Mouse (Mus musculus) hindbrain, embryonic 12.5 days (tissue): ENCODE measurements around the gene Sox5. TPM values are rescaled to one million over a fixed set of nuclear protein-coding genes. Genes with fewer than 3 reads are reported as not detected.

Source experiments
- ATAC-seq: fragments of 200-750 bp; cut with Nextera tagmentation; 2 replicates; pipeline ENCODE4 v1.8.0; 2017; ENCODE audit warnings: moderate TSS enrichment; ENCODE audit not compliant: low FRiP score
- H3K27ac ChIP-seq: fragments of 300-500 bp; sonication (generic); 2 replicates; pipeline ENCODE4 v1.5.1; 2016; ENCODE audit warnings: mild to moderate bottlenecking
- H3K27me3 ChIP-seq: fragments of 300-500 bp; sonication (generic); 2 replicates; pipeline ENCODE4 v1.6.1; 2016; ENCODE audit warnings: mild to moderate bottlenecking
- H3K36me3 ChIP-seq: fragments of 300-500 bp; sonication (generic); 2 replicates; pipeline ENCODE4 v1.6.1; 2016; ENCODE audit warnings: mild to moderate bottlenecking
- H3K4me1 ChIP-seq: fragments of 300-500 bp; sonication (generic); 2 replicates; pipeline ENCODE4 v1.6.1; 2016
- H3K4me2 ChIP-seq: fragments of 300-500 bp; sonication (generic); replicated peaks from 2 replicates; pipeline ENCODE4 v1.6.1; 2016; ENCODE audit warnings: mild to moderate bottlenecking
- H3K4me3 ChIP-seq: fragments of 300-500 bp; sonication (generic); 2 replicates; pipeline ENCODE4 v1.5.1; 2016; ENCODE audit warnings: mild to moderate bottlenecking
- H3K9ac ChIP-seq: fragments of 300-500 bp; sonication (generic); 2 replicates; pipeline ENCODE4 v1.6.1; 2016; ENCODE audit warnings: mild to moderate bottlenecking, moderate library complexity
- H3K9me3 ChIP-seq: fragments of 300-500 bp; sonication (generic); replicated peaks from 2 replicates; pipeline ENCODE4 v1.6.1; 2016; ENCODE audit warnings: mild to moderate bottlenecking
- WGBS: fragments of 180-500 bp; shearing (Covaris S2); methylation state at CpG from one replicate; pipeline ENCODE4 v1.1.7; 2016; 5-methylcytosine and 5-hydroxymethylcytosine counted together
- polyA plus RNA-seq: library from polyadenylated mRNA; unstranded; fragments of >200 nt; fragmentation: Nextera tagmentation; extraction: Ambion mirVana; gene quantifications from 2 replicates; pipeline ENCODE4 v1.2.1, GENCODE M21; 2016

Sox5 gene
- polyA plus RNA-seq, 1 experiment from 2014 or later = 49.1 TPM

GRCm38 (mm10) chr6:143835331-143835730 is 946.4 kb downstream of the Sox5 start:
- WGBS = 80% methylated on average over 7 of the region's 7 CpGs
- Histone ChIP-seq H3K27me3 (no peaks in the 10 kb centered on the region), H3K27ac (no peak overlapping the region), H3K4me1 (0 out of 2 replicates have a peak, but pooled peaks cover 2% of the 10 kb centered on the region), H3K4me3 (no peak overlapping the region), H3K36me3 (peaks cover 25% of the 10 kb centered on the region), H3K4me2 (no peak overlapping the region), H3K9me3 (no peaks in the 10 kb centered on the region), H3K9ac (no peak overlapping the region)
- ATAC-seq = no peak

- Histone ChIP-seq H3K9ac (no peak overlapping the region), H3K9me3 (no peaks in the 10 kb centered on the region), H3K4me2 (no peak overlapping the region), H3K27me3 (no peaks in the 10 kb centered on the region), H3K4me3 (no peak overlapping the region), H3K36me3 (peaks cover 25% of the 10 kb centered on the region), H3K4me1 (0 out of 2 replicates have a peak, but pooled peaks cover 2% of the 10 kb centered on the region), H3K27ac (no peak overlapping the region)
- ATAC-seq = no peak
- WGBS = 92% methylated on average over 3 of the region's 3 CpGs
Observed at GRCm38 (mm10) chr6:143833986-143834385, 947.8 kb downstream of the Sox5 start.

GRCm38 (mm10) chr6:143833182-143833558 is 948.6 kb downstream of the Sox5 start:
- no peak for ATAC-seq
- peaks cover 25% of the 10 kb centered on the region for H3K36me3 ChIP-seq
- WGBS = 97% methylated on average over 23 of the region's 23 CpGs

GRCm38 (mm10) chr6:143832483-143833181 is 949.1 kb downstream of the Sox5 start:
- 88% methylated on average over 12 of the region's 12 CpGs for WGBS
- Histone ChIP-seq H3K36me3 (peaks cover 25% of the 10 kb centered on the region), H3K27ac (no peak overlapping the region), H3K4me3 (no peak overlapping the region), H3K27me3 (no peaks in the 10 kb centered on the region), H3K4me1 (0 out of 2 replicates have a peak, but pooled peaks cover 2% of the 10 kb centered on the region), H3K9ac (no peak overlapping the region), H3K9me3 (no peaks in the 10 kb centered on the region), H3K4me2 (no peak overlapping the region)
- no peak for ATAC-seq

More at GRCm38 (mm10) chr6:143833182-143833558, 948.6 kb downstream of the Sox5 start:
- no peak overlapping the region for H3K4me3 ChIP-seq
- H3K4me2 ChIP-seq = no peak overlapping the region
- H3K9ac ChIP-seq = no peak overlapping the region
- H3K27me3 ChIP-seq = no peaks in the 10 kb centered on the region
- H3K9me3 ChIP-seq = no peaks in the 10 kb centered on the region
- no peak overlapping the region for H3K27ac ChIP-seq
- 0 out of 2 replicates have a peak, but pooled peaks cover 2% of the 10 kb centered on the region for H3K4me1 ChIP-seq

GRCm38 (mm10) chr6:143831246-143831645 is 950.5 kb downstream of the Sox5 start:
- 73% methylated on average over 4 of the region's 4 CpGs for WGBS
- Histone ChIP-seq H3K27me3 (no peaks in the 10 kb centered on the region), H3K9me3 (no peaks in the 10 kb centered on the region), H3K4me3 (no peak overlapping the region), H3K27ac (no peak overlapping the region), H3K9ac (no peak overlapping the region), H3K4me1 (0 out of 2 replicates have a peak, but pooled peaks cover 2% of the 10 kb centered on the region), H3K4me2 (no peak overlapping the region), H3K36me3 (peaks cover 25% of the 10 kb centered on the region)
- no peak for ATAC-seq

GRCm38 (mm10) chr6:143830131-143830530 is 951.6 kb downstream of the Sox5 start:
- 0 out of 2 replicates have a peak, but pooled peaks cover 2% of the 10 kb centered on the region for H3K4me1 ChIP-seq
- 74% methylated on average over 2 of the region's 2 CpGs for WGBS
- H3K9me3 ChIP-seq = no peaks in the 10 kb centered on the region
- H3K4me3 ChIP-seq = no peak overlapping the region
- peaks cover 23% of the 10 kb centered on the region for H3K36me3 ChIP-seq
- ATAC-seq = no peak
- no peak overlapping the region for H3K9ac ChIP-seq
- H3K4me2 ChIP-seq = no peak overlapping the region
- H3K27ac ChIP-seq = no peak overlapping the region
- H3K27me3 ChIP-seq = no peaks in the 10 kb centered on the region

- H3K4me1 ChIP-seq = 0 out of 2 replicates have a peak, but pooled peaks cover 2% of the 10 kb centered on the region
- H3K27me3 ChIP-seq = no peaks in the 10 kb centered on the region
- no peak overlapping the region for H3K9ac ChIP-seq
- H3K9me3 ChIP-seq = no peaks in the 10 kb centered on the region
- 90% methylated on average over 5 of the region's 5 CpGs for WGBS
- no peak for ATAC-seq
- H3K36me3 ChIP-seq = no peaks in the 10 kb centered on the region
- no peak overlapping the region for H3K27ac ChIP-seq
- H3K4me3 ChIP-seq = no peak overlapping the region
- no peak overlapping the region for H3K4me2 ChIP-seq
Observed at GRCm38 (mm10) chr6:143826786-143827185, 955.0 kb downstream of the Sox5 start.

GRCm38 (mm10) chr6:143825966-143826365 is 955.8 kb downstream of the Sox5 start:
- no peaks in the 10 kb centered on the region for H3K27me3 ChIP-seq
- H3K4me3 ChIP-seq = no peak overlapping the region
- no peaks in the 10 kb centered on the region for H3K9me3 ChIP-seq
- H3K36me3 ChIP-seq = no peaks in the 10 kb centered on the region
- ATAC-seq = no peak
- WGBS = 90% methylated on average over 5 of the region's 5 CpGs
- H3K4me2 ChIP-seq = no peak overlapping the region
- H3K4me1 ChIP-seq = no peaks in the 10 kb centered on the region
- H3K9ac ChIP-seq = no peak overlapping the region
- no peak overlapping the region for H3K27ac ChIP-seq

GRCm38 (mm10) chr6:143825086-143825485 is 956.7 kb downstream of the Sox5 start:
- Histone ChIP-seq H3K4me1 (no peaks in the 10 kb centered on the region), H3K9ac (no peak overlapping the region)

GRCm38 (mm10) chr6:143788446-143788845 is 993.3 kb downstream of the Sox5 start:
- Histone ChIP-seq H3K4me1 (no peaks in the 10 kb centered on the region), H3K9me3 (no peaks in the 10 kb centered on the region), H3K4me2 (no peak overlapping the region), H3K27me3 (no peaks in the 10 kb centered on the region), H3K27ac (no peak overlapping the region), H3K4me3 (no peak overlapping the region), H3K9ac (no peak overlapping the region), H3K36me3 (no peaks in the 10 kb centered on the region)
- 98% methylated on average over 2 of the region's 2 CpGs for WGBS
- ATAC-seq = no peak

More at GRCm38 (mm10) chr6:143825086-143825485, 956.7 kb downstream of the Sox5 start:
- 76% methylated on average over 6 of the region's 6 CpGs for WGBS
- H3K4me2 ChIP-seq = no peak overlapping the region
- H3K27ac ChIP-seq = no peak overlapping the region
- no peaks in the 10 kb centered on the region for H3K9me3 ChIP-seq
- no peaks in the 10 kb centered on the region for H3K27me3 ChIP-seq
- H3K4me3 ChIP-seq = no peak overlapping the region
- no peak for ATAC-seq
- H3K36me3 ChIP-seq = no peaks in the 10 kb centered on the region

- ATAC-seq = no peak
- H3K27me3 ChIP-seq = no peaks in the 10 kb centered on the region
- no peak overlapping the region for H3K27ac ChIP-seq
- 83% methylated on average over 5 of the region's 5 CpGs for WGBS
- no peak overlapping the region for H3K9ac ChIP-seq
- H3K4me3 ChIP-seq = no peak overlapping the region
- no peaks in the 10 kb centered on the region for H3K9me3 ChIP-seq
- H3K36me3 ChIP-seq = no peaks in the 10 kb centered on the region
- H3K4me2 ChIP-seq = no peak overlapping the region
- no peaks in the 10 kb centered on the region for H3K4me1 ChIP-seq
Observed at GRCm38 (mm10) chr6:143787360-143787759, 994.4 kb downstream of the Sox5 start.

- Histone ChIP-seq H3K4me2 (no peak overlapping the region), H3K36me3 (no peaks in the 10 kb centered on the region), H3K27me3 (no peaks in the 10 kb centered on the region), H3K4me3 (no peak overlapping the region), H3K27ac (no peak overlapping the region), H3K9me3 (no peaks in the 10 kb centered on the region), H3K4me1 (no peaks in the 10 kb centered on the region), H3K9ac (no peak overlapping the region)
- 76% methylated on average over 4 of the region's 4 CpGs for WGBS
- no peak for ATAC-seq
Observed at GRCm38 (mm10) chr6:143785685-143786084, 996.1 kb downstream of the Sox5 start.
